Mouse (Mus musculus): ENCODE measurements around the gene Rtp4.

Gene Rtp4

GRCm38 (mm10) chr16:23511166-23511935, 8.7 kb upstream of the Rtp4 start:
- in situ Hi-C loops (cut with MboI; ENCODE audit: unreplicated experiment in 2 of 2) = no loop called here

DNA sequence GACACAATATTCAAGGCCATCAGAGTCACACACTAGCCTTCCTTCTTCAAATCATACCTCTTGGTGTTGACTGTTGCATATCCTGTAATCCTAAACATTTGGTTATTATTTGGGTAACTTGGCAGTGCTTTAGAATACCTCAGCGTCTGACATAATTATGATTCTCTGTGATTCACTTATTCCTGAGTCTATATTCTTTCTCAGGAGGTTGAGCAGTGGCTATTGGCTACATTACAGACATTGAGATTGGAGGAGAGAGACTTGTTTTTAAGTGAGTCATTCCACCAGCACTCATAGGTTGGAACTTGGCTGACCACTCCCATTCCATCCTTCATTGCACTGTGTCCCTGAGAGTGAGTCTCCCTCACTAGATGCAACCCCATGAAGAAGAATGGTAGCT, 6.7 kb upstream of the Rtp4 start:
- in situ Hi-C loops (cut with MboI; ENCODE audit: unreplicated experiment in 2 of 2) = no loop called here

- in situ Hi-C loops (cut with MboI; ENCODE audit: unreplicated experiment in 2 of 2) = no loop called here
These were observed 4.3 kb upstream of the Rtp4 start for GRCm38 (mm10) chr16:23515766-23516165.

DNA sequence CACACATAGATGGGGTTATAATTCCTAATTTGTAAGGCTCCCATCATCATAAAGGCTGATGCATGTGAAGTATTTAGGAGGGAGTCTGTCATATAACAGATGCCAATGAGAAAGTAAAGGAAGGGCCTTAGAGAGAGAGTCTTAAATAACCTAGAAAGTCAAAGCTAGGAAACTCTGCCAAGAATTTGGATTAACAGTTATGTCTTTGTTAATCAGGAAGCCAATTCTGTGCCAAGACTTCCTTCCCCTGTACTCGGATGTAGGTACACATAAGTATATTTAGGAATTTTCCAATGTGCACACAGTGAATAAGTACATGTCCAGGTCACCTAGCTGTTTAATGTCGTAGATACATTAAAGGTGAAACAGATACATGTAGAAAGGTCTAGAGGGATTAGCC, 3.5 kb upstream of the Rtp4 start:
- in situ Hi-C loops (cut with MboI; ENCODE audit: unreplicated experiment in 2 of 2) = no loop called here

DNA sequence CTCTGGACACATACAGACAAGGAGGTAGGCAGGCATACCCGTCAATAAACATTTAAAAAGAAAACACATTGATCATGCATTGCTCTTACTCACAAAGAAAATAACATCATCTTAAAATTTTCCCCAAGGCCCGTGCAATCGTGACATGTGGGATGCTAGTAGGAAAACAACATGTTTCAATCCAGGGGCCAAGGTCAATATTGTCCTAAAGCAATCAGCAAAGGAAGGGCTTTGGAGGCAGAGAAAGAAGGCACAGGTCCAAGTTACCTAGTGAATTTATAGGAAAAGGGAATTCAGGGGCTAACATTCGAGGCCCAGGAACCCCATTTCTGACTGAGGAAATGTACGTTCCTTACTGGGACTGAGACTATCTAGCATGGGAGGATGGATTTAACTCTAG, 2.9 kb upstream of the Rtp4 start:
- in situ Hi-C loops (cut with MboI; ENCODE audit: unreplicated experiment in 2 of 2) = no loop called here

DNA sequence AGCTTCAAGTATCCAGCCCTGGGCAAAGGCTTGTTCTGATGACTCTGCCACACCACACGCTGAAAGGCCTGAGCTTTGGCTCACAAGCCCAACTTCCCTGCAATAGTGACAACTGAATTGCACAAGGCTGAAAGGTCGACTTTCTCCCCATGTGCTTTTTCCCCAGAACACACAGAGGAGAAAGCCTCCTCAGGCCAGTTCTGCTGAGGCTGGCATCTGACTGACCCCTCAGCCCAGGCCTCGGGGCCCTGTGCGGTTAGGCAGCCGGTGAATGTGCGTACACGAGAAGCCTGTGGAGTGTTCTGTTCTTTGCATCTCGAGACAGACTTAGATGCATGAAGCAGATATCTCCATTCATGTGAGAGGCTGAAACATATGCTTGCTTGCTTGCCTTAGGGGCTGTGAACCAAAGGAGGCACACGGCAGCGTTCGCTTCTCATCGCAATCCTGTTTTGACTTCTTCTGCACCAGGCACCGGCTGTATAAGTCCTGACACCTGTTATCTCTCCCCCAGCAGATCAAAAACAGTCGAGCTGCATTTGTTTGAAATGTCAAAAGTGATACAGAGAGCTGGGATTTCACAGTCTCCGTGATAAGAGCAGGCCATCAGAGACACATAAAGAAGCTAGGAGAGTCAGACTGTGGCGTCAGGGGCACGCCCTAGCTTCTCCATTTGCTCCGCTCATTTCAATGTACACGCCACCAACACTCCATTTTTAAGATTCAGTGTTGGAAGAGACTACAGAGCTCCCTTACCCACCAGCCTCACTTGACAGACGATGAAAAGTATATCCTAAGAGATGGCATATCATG, 2.1 kb upstream of the Rtp4 start:
- in situ Hi-C loops (cut with MboI; ENCODE audit: unreplicated experiment in 2 of 2) = no loop called here

DNA sequence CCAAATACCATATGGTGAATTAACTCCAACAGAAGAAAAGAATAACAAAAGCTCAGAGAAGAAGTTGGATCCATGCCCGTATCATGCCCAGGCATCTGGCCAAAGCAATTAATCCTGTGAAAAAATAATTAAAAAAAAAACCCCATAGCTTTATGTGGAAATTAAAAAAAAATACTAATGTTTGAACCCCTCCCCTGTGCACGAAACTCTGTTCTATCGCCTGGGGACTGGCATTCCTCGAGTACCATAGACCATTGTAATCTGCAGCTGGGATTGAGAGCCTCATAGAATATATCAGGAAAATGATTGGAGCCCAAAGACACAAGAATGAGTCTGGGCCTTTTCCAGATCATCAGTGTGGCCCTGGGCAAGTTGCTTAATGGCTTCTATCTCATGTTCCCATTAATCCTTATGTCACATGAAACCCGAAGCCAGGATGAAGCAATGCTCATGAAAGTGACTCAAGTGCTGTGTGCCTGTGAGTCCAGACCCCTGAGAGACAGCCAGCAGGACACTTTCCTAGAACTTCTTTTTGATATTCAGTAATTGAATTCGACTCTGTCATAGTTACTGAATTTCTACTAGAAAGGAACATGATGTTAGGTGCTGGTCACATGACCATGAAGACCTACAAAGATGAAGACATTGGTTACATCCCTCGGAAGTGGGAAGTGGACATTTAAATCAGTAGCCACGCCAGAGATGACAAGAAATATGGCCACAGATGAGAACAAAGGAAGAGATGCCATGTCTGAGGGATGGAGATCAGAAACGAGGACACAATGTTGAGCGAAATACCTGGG, 1.3 kb upstream of the Rtp4 start:
- in situ Hi-C loops (cut with MboI; ENCODE audit: unreplicated experiment in 2 of 2) = no loop called here

DNA sequence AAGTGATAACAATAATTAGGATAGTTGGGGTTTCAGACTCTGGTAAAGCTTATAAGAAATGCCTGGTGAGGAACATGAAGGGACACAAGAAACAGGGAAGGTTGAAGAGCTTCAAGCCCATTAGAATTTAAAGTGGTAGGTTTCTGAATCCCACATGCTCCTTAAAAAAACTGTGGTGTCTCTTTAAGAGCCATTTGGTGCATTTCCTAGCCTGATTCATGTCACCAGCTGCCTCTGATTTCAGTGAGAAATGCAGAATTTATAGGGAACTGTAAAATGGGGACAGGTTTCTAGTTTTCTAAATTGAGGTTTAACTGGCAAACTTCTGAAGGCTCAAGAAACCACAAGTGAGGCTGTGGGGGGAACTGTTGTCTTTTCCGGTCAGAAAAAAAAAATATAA, 320 bp upstream of the Rtp4 start:
- in situ Hi-C loops (cut with MboI; ENCODE audit: unreplicated experiment in 2 of 2) = no loop called here

DNA sequence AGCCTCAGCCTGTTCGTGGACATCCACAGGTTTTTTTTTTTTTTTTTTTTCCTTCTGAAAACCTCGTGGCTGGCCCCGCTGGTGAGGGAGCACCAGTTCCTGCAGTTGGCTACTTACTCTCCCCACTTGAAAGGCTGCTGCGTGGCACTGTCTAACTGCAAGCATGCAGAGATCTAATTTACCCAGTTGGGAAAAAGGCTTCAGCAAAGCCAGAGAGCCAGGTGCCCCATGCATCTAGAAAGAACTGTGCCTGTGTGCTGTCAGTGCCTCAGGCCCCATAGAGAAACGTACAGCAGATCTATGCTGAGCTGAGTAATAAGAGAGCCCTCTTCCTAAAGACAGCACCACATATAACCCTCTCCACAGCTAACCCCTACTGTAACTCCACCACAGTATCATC, 1.0 kb downstream of the Rtp4 start:
- in situ Hi-C loops (cut with MboI; ENCODE audit: unreplicated experiment in 2 of 2) = no loop called here

GRCm38 (mm10) chr16:23522081-23522480, 2.0 kb downstream of the Rtp4 start:
- in situ Hi-C loops (cut with MboI; ENCODE audit: unreplicated experiment in 2 of 2) = no loop called here

- in situ Hi-C loops (cut with MboI; ENCODE audit: unreplicated experiment in 2 of 2) = no loop called here
These were observed 9.1 kb downstream of the Rtp4 start for GRCm38 (mm10) chr16:23529186-23529585.

DNA sequence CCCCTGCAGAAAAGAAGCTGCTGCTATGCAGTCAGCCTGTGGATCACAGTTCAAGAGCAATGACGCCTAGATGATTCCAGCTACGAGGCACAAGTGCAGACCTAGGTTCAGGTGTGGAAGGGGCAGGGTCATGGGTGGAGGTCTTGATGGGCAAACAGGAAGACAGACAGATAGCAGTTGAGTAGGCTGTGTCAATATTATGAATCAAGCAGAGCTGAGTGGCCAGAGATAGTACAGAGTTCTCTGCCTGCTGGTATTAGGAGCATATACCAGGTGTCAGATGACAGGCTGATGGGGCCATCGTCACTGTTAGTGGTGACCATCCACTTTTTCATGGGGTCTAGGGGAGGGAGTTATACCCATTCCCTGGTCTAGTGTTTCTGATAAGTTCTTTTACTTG, 13.6 kb downstream of the Rtp4 start:
- in situ Hi-C loops (cut with MboI; ENCODE audit: unreplicated experiment in 2 of 2) = no loop called here

DNA sequence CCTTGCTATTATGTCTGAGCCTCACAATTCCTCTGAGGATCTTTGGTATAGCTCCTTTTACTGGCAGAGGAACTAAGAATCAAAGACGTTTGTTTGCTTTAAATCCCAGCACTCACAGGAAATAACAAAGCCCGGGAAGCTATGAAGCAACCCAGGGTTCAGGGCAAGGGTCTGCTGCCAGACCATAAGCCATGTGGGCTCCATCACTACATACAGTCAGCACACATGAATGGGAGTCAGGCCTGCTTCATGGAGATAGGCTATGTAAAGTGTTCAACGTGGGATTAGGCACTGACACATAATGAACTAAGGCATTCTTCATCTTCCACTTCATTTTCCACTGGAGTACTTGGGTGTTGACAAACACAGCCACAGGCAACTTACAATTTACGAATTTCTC, 21.0 kb downstream of the Rtp4 start:
- in situ Hi-C loops (cut with MboI; ENCODE audit: unreplicated experiment in 2 of 2) = loop anchor here in 1 of 2 experiments (10.0 kb wide), 1 partner anchor 456 kb away; no protein-coding TSS in a partner anchor

DNA sequence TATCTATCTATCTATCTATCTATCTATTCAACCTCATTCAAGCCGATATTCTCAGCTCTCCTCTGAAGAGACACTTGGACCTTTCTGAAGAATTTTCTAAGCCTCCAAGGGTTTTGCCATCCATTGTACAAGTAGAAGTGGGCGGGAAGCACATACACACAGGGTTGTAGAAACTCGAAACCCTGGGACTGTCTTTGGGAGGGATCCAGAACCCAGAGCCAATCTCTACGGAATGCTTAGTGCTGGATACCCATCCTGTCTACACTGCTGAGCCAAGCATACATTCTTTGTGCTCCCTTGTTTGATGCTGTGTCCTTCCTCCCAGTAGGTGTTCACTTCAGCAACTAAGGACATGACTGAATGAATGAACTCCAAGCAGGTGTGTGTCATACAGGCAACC, 22.8 kb downstream of the Rtp4 start:
- in situ Hi-C loops (cut with MboI; ENCODE audit: unreplicated experiment in 2 of 2) = loop anchor here in 1 of 2 experiments (10.0 kb wide), 1 partner anchor 458 kb away; no protein-coding TSS in a partner anchor

DNA sequence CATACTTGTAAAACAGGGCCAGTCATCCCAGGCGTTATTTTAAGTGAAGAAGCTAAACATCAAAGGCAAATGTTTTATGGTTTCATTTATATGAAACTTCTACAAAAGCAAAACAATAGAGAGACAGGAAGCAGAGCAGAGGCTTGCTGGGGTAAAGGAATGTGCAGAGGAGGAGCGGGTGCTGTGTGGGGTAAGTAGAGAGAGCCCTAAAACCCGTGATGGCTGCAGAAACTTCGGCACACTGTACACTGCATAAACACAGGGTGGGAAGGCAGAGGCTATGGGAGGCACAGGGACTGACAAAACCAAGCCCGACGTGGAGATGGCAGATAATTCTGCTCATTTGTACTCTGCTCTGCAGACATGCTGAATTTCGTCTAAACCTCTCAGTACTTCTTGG, 24.3 kb downstream of the Rtp4 start:
- in situ Hi-C loops (cut with MboI; ENCODE audit: unreplicated experiment in 2 of 2) = loop anchor here in 1 of 2 experiments (10.0 kb wide), 1 partner anchor 460 kb away; no protein-coding TSS in a partner anchor

DNA sequence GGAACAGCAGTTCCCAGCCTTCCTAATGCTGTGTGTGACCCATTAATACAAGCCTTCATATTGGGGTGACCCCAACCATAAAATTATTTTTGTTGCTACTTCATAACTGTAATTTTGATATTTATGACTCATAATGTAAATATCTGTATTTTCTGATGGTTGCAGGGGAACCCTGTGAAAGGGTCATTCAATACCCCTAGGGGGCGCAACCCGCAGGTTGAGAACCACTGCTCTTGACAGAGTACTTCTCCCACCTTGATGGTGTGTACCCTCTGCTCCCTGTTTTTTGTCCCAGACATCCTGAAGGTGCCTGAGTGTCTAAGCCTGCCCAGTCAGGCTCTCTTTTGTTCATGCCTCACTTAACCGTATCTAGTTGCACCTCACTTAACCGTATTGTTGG, 27.7 kb downstream of the Rtp4 start:
- in situ Hi-C loops (cut with MboI; ENCODE audit: unreplicated experiment in 2 of 2) = loop anchor here in 1 of 2 experiments (5.0 to 10.0 kb wide), 2 partner anchors 410 to 463 kb away; no protein-coding TSS in a partner anchor

DNA sequence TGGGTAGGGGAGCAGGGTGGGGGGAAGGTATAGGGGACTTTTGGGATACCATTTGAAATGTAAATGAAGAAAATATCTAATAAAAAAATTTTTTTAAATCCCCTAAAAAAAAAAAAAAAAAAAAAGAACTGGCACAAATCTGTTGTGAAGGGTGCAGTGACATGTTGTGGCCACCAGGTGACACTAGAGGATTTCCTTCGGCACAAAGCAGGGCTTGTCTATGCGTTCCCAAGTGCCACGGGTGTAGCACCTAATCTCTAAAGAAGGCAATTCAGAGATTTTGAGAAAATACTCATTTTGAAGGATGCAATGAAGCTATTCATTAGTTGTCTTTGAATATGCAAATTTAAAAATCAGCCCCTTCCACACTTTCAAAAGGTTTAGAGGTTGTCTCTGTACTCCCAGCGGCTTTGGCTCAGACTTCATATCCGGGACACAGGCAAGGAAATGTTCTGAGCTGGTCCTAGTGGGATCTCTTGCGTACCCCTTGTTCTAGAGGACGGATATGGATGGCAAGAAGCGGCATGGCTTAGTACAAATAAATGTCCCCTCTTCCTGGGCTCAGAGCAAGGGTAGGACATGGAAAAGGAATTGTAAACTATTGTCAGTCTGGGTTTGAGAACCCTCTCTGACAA, 30.4 kb downstream of the Rtp4 start:
- in situ Hi-C loops (cut with MboI; ENCODE audit: unreplicated experiment in 2 of 2) = loop anchor here (5.0 to 25.0 kb wide), 3 partner anchors 347 to 1812 kb away; no protein-coding TSS in a partner anchor

GRCm38 (mm10) chr16:23550981-23551582, 31.0 kb downstream of the Rtp4 start:
- in situ Hi-C loops (cut with MboI; ENCODE audit: unreplicated experiment in 2 of 2) = loop anchor here (5.0 to 25.0 kb wide), 3 partner anchors 346 to 1811 kb away; no protein-coding TSS in a partner anchor

- in situ Hi-C loops (cut with MboI; ENCODE audit: unreplicated experiment in 2 of 2) = loop anchor here (5.0 to 25.0 kb wide), 3 partner anchors 343 to 1808 kb away; no protein-coding TSS in a partner anchor
These were observed 34.6 kb downstream of the Rtp4 start for GRCm38 (mm10) chr16:23554673-23555072.

DNA sequence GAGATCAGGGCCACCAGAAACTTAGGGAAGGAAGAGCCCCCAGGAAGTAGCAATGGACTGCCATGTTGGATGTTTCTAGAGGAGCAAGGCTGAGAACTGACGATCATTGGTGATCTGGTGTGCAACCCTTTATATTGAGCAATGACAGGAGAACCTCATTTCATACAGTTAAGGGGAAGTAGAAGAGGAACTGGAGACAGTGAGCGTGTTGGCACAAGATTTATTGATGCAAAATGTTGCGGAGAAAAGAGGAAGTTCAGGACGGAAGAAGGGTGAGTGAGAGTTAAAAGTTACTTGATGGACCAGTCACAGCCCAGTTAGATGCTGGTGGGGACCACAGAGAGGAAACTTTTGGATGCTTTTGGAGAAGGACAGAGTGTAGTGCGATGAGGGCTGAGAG, 37.1 kb downstream of the Rtp4 start:
- in situ Hi-C loops (cut with MboI; ENCODE audit: unreplicated experiment in 2 of 2) = loop anchor here in 1 of 2 experiments (25.0 kb wide), 1 partner anchor 1805 kb away; no protein-coding TSS in a partner anchor
